Mouse (Mus musculus) telencephalon, adult 2 months (tissue): ENCODE data around the gene Masp1.

Source experiments
- DNase-seq: peaks from one replicate; pipeline ENCODE4 v3.0.0-alpha.2; 2011; ENCODE audit warnings: low read depth, low spot score

The Masp1 gene

GRCm38 (mm10) chr16:23513401-23513800 is 7.2 kb downstream of the Masp1 start:
- no peak for DNase-seq

DNA sequence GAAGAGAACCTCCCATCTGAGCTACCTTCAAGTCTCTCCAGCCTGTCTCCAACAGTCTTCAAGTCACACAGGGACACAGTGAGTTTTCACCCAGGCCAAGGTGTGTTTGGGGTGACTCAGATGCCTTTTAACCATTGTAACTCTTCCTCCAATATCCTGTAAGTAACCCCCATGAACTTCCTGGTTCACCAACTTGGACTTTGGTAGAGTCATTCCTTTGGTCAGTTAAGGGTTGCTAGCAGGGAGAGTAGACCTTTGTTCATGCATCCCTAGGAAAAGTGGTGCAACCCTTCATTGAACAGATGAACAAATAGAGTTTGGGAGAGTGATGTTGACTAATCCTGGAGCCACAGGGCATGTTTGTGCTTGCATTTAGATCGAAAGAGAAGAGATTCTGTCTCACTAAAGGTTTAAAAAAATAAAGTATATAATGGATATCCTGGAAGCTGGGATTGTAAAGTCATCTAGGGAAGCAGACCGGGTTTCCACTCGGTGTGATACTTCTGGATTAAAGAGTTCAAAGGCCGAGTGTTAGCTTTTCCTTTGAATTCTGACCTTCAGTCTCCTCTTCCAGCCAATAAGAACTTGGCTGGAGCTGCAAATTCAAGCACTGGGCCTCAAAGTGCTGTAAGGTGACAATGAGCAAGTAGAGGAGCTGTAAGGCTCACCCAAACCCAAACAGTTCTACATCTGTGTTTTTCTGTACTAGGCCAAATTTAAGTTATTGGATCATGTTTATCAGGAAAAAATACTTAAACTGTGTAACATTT is 9.3 kb downstream of the Masp1 start:
- DNase-seq: no peak

DNA sequence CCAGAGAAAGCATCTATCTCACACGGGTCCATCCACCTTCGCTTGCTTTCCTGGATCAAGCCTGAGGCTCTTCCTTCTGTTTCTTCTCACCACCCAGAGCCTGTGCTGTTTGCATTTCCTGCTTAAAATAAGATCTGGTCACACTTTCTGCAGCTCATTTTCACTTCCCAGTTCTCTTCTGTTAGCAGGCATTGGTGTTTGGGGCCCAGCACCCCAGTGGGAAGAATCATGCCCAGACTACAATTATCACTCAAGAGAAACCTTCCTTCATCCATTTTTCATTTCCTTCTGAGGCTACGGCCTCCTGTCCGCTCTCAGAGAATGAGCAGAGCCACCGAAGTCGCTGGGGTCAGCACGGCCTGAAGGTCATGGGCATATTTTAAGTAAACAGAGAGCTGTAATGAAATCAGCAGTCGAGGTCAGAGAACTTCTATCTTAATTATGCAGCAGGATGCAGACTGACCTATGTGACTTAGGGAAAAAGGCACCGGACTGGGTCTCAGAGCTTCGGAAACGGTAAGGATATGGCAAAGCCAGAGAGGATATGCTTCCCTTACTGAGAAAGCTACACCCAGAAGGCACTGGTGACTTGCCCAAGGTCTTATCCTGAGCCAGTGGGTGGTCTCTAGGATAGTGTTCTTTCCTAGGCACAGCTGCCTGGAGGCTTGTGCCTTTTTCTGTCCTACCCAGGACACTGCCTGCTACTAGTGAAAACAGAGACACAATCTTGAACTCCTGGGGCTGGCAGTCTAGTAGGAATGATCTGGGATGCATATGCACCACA is 14.5 kb downstream of the Masp1 start:
- DNase-seq: no peak

DNA sequence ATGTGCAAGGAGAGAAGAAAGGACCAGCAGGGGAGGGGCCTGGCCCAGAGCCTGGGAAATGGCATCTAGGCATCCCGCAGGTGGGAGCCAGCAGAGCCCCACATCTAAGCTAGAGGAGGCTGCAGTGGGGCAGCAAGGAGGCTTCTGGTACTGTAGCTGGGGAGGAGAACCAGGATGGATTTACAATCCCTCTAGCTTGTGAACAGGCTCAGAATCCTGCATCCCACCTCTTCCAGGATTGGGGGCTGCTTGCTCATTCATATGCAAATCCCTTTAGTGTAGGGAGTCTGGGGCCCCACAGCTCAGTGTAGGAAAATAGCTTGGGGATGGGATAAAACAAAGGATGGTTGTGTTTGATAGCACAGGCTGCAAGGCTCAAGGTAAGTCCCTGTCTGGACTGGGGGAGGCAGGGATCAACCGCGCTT is 16.3 kb downstream of the Masp1 start:
- DNase-seq: no peak

GRCm38 (mm10) chr16:23503351-23503750 is 17.3 kb downstream of the Masp1 start:
- DNase-seq: no peak

DNA sequence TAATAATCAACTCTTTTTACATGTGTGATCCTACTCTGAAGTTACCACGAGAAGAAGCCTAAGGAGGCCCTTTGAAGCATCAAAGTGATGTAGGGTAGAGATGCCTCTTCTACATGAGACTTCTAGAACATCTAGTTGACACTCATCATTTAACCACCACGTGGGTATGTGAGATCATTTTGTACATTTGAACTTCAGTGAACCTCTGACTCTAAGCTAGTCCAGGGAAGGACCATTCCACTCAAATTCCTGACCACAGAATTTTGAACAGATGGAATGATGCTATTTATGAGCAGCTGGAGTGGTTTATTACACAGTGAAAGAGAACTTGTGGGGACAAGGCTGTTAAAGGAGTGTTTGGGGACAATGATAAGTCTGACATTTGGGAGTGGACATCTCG is 18.1 kb downstream of the Masp1 start:
- DNase-seq: no peak

- no peak for DNase-seq
Observed at GRCm38 (mm10) chr16:23501288-23501687, 19.3 kb downstream of the Masp1 start.

GRCm38 (mm10) chr16:23500558-23500957 is 20.1 kb downstream of the Masp1 start:
- DNase-seq: no peak

GRCm38 (mm10) chr16:23498691-23499131 is 21.9 kb downstream of the Masp1 start:
- DNase-seq: no peak

GRCm38 (mm10) chr16:23497881-23498280 is 22.7 kb downstream of the Masp1 start:
- DNase-seq: no peak

- no peak for DNase-seq
Observed at GRCm38 (mm10) chr16:23497440-23497839, 23.2 kb downstream of the Masp1 start.

- no peak for DNase-seq
Observed at GRCm38 (mm10) chr16:23496245-23496924, 24.2 kb downstream of the Masp1 start.

DNA sequence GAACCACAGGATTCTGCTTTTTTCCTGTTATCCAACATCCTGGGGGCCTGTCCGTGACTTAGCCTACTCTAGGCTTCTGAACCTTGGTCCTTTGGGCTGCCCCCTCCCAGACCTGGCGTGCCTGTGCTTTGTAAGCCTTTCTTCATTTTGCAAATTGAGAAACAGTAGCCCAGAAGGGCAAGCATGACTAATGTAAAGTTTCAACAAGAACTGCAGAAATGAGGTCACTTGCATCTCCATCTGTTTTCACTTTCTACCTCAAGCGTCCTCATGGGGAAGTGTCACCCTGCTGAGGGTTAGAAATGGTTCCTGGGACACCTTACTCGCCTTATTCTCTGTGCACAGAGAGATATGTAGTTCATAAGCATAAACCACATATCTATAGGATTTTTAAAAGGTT is 27.8 kb downstream of the Masp1 start:
- no peak for DNase-seq

DNA sequence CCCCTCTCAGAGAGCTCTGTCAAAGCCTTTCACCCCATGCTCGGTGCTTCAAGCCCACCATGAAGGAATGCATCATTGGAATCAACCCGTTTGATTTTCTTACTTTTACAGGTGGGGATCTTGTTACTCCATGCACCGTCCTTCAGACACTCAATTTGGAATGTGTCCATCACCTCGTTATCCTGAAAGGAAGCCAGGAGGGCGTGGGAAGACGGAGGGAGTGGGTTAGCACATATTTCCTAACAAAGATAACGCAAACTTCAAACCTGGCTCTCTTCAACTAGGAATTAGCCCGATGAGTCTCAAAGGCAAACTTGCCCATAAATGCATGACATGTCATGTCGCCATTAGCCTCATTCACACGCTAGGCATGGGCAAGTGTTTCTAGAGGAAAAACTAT is 37.3 kb downstream of the Masp1 start:
- DNase-seq: no peak

DNA sequence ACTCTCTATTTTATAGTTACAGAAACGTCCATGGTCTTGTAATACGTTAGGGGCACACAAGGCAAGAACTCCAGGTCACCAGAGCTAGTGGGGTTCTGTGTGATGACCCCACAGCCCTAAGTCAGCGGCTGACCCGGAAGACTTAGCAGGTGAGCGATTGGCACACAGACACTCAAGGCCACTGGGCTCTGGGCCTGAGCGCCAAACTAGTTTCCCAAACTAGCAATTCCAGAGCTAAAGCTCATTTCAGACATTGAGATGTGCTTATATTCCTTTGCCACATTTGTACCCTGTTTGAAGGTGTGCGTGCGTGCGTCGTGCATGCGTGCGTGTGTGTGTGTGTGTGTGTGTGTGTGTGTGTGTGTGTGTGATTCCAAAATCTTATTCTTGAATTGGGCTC is 37.8 kb downstream of the Masp1 start:
- no peak for DNase-seq

DNA sequence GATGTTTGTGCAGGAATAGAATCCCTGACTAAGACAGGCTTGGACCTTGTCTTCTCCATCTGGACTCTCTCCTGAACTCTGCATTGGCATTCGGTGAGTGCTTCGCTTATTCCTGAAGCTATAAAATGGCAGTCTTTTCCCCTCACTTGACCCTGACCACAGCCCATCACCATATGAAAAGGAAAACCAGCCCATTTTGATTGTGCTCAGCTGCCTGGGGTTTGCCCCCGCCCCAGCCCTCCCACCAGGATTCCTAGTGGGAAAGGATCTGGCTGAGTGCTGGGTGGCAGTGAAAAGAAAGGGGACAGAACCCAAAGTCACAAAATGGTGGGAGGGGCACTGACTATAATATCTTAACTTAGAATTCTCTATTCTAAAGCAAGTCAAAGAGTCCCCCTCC is 38.4 kb downstream of the Masp1 start:
- DNase-seq: no peak

GRCm38 (mm10) chr16:23479872-23480603 is 40.6 kb downstream of the Masp1 start:
- no peak for DNase-seq

DNA sequence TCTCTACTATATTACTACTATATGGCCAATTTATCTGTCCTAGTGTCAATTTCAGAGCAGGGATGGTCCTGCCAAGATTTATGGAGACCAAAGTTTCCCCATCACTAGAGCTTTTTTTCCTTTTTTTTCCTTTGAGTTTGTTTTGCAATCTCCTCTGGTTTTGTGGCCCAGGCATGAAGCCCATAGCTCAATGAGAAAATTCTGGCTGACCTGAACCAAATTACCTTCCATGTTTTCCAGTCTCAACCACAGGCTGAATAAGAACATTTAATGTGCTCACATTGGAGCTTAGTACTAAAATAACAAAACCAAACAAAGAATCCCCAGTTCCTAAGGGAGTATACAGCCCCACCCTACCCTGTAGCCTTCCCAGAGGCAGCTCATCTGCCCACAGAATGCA is 44.0 kb downstream of the Masp1 start:
- no peak for DNase-seq

DNA sequence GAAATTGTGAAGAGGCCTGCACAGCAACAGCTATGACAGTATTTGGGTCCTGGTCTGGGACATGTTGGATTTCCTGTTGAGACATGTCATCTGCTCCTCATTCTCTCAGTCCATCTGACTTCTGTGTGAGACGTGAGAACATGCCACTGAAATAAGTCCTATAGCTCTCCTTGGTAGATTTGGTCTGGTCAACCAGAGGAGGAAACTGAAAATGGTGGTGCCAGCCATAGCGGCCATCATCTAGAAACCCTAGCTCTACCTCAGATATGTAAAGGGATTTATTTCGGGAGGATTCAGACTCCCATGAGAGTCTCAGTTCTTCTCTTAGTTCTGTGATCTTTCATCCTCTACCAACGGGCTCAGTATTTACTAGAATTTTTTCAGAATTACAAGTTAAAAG is 45.0 kb downstream of the Masp1 start:
- no peak for DNase-seq

DNA sequence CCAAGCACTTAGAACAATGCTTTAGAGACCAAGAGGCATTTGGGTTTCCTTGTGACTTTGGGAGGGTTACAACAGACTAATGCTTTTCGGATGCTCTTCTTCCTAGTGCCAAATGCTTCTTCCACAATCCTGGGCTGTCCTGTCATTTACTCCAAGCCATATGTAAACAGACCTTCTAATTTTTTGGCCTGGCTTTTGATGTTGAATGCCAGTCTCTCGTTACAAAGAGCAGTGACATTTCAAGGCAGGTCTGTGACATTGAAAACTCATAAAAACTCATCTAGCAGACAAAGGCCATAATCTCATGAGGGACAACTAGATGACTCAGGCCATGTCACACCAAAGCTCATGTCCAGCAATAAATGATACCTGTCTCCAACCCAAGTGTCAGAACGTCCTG is 48.6 kb downstream of the Masp1 start:
- DNase-seq: no peak

DNA sequence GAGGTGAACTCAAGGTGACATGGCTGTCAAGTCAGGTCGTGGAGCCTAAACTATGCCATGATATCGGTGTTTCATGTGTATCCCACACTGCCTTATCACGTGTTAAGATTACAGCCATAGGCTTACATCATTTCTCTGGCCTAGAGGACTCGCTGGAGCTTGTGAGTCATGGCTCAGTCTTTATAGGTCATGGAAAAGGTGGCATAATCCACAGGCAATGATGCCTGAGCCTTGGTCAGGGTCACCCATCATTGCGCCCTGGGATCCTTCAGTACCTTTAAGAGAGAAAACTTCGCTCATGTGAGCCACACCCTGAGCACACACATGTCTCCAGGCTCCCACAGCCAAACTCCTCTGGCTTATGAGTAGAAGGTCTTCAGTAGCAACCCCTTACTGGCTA is 49.1 kb downstream of the Masp1 start:
- DNase-seq: no peak
